Mouse (Mus musculus) midbrain, embryonic 15.5 days (tissue): ENCODE measurements around the gene Ssbp4. TPM values are rescaled to one million over a fixed set of nuclear protein-coding genes. Genes with fewer than 3 reads are reported as not detected.

ENCODE experiments used
- ATAC-seq: fragments of 200-750 bp; cut with Nextera tagmentation; replicated peaks from 2 replicates; pipeline ENCODE4 v1.8.0; 2017; ENCODE audit warnings: moderate TSS enrichment
- H3K27ac ChIP-seq: fragments of 300-500 bp; sonication (generic); 2 replicates; pipeline ENCODE4 v1.5.1; 2015; ENCODE audit warnings: mild to moderate bottlenecking, inconsistent platforms
- H3K27me3 ChIP-seq: fragments of 300-500 bp; sonication (generic); replicated peaks from 2 replicates; pipeline ENCODE4 v1.6.1; 2015; ENCODE audit warnings: inconsistent platforms
- H3K36me3 ChIP-seq: fragments of 300-500 bp; sonication (generic); replicated peaks from 2 replicates; pipeline ENCODE4 v1.6.1; 2015; ENCODE audit warnings: inconsistent platforms
- H3K4me1 ChIP-seq: fragments of 300-500 bp; sonication (generic); 2 replicates; pipeline ENCODE4 v1.6.1; 2015; ENCODE audit warnings: inconsistent platforms
- H3K4me2 ChIP-seq: fragments of 300-500 bp; sonication (generic); 2 replicates; pipeline ENCODE4 v1.6.1; 2015; ENCODE audit warnings: inconsistent platforms, mild to moderate bottlenecking, moderate library complexity
- H3K4me3 ChIP-seq: fragments of 300-500 bp; sonication (generic); 2 replicates; pipeline ENCODE4 v1.5.1; 2015; ENCODE audit warnings: mild to moderate bottlenecking, inconsistent platforms
- H3K9ac ChIP-seq: fragments of 300-500 bp; sonication (generic); 2 replicates; pipeline ENCODE4 v1.6.1; 2015; ENCODE audit warnings: mild to moderate bottlenecking, inconsistent platforms
- H3K9me3 ChIP-seq: fragments of 300-500 bp; sonication (generic); 2 replicates; pipeline ENCODE4 v1.6.1; 2016; ENCODE audit warnings: inconsistent platforms
- WGBS: fragments of 180-500 bp; shearing (Covaris S2); methylation state at CpG from one replicate; pipeline ENCODE4 v1.1.7; 2015; ENCODE audit warnings: mixed read lengths; 5-methylcytosine and 5-hydroxymethylcytosine counted together
- polyA plus RNA-seq: library from polyadenylated mRNA; unstranded; fragments of >200 nt; fragmentation: Nextera tagmentation; extraction: Ambion mirVana; gene quantifications from 2 replicates; pipeline ENCODE4 v1.2.1, GENCODE M21; 2015

The Ssbp4 gene
- polyA plus RNA-seq, 1 experiment from 2014 or later = 175 TPM

DNA sequence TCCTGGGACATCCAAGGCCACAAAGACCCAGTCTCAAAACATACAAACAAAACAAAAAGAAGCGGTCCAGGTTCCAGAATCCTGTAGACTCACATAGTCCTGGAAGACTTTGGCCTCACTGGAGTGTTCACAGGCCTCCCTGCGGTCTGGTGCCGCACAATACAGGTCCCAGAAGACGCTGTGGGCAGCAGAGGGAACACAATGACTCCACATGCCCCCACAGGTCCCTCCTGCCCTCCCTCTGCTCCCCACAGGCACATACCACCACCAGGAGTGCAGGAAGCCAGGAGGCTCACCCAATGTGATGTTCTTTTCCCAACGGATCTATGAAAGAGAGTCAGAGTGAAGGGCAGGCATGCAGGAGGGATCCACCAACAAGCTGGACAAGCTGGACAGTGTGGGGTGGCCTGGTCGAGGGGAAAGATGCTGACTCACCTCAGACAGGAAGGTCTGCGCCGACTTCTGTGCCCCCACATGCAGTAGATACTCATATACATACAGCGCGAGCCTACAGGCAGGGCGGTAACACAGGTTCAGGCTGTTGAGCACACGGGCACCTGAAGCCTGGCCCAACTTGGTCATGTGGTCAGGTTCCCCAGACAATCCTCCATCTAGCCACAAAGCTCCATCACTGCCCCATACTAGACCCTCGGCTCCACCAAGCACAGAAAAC, 6.4 kb downstream of the Ssbp4 start:
- 91% methylated on average over 13 of the region's 13 CpGs for WGBS
- H3K4me2 ChIP-seq = no peak overlapping the region
- no peak overlapping the region for H3K4me3 ChIP-seq
- H3K27me3 ChIP-seq = no peaks in the 10 kb centered on the region
- H3K36me3 ChIP-seq = no peaks in the 10 kb centered on the region
- no peaks in the 10 kb centered on the region for H3K9me3 ChIP-seq
- ATAC-seq = no peak
- H3K27ac ChIP-seq = peak overlapping the region; percentile 80
- H3K4me1 ChIP-seq = peaks cover 70% of the 10 kb centered on the region
- no peak overlapping the region for H3K9ac ChIP-seq

DNA sequence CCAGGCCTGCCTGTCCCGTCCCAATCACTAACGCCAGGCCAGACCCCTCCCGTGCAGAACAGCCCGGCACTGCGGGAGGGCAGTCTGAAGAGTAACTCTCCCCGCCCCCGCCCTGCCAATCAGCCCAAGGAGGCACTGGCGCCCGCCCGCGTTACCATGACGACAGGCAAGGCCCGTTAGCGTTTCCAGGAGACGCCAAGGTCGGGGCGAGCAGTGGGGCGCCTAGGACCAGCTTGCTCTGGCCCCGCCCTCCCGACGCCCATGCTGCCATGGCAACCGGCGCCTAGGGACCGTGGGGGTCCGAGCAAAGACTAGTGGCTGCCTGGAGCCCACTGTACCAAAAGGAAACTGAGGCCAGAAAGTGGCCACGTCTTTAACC, 7.4 kb downstream of the Ssbp4 start:
- ATAC-seq = peak; percentile 41
- peak overlapping the region; percentile 80 for H3K27ac ChIP-seq
- peak overlapping the region; percentile 15 for H3K4me3 ChIP-seq
- H3K9ac ChIP-seq = 0 out of 2 replicates have a peak overlapping the region, but pooled peaks have one; percentile 4
- no peaks in the 10 kb centered on the region for H3K9me3 ChIP-seq
- H3K36me3 ChIP-seq = no peaks in the 10 kb centered on the region
- WGBS = 1% methylated on average over 23 of the region's 26 CpGs
- peak overlapping the region; percentile 47 for H3K4me2 ChIP-seq
- H3K27me3 ChIP-seq = no peaks in the 10 kb centered on the region
- peaks cover 67% of the 10 kb centered on the region for H3K4me1 ChIP-seq

DNA sequence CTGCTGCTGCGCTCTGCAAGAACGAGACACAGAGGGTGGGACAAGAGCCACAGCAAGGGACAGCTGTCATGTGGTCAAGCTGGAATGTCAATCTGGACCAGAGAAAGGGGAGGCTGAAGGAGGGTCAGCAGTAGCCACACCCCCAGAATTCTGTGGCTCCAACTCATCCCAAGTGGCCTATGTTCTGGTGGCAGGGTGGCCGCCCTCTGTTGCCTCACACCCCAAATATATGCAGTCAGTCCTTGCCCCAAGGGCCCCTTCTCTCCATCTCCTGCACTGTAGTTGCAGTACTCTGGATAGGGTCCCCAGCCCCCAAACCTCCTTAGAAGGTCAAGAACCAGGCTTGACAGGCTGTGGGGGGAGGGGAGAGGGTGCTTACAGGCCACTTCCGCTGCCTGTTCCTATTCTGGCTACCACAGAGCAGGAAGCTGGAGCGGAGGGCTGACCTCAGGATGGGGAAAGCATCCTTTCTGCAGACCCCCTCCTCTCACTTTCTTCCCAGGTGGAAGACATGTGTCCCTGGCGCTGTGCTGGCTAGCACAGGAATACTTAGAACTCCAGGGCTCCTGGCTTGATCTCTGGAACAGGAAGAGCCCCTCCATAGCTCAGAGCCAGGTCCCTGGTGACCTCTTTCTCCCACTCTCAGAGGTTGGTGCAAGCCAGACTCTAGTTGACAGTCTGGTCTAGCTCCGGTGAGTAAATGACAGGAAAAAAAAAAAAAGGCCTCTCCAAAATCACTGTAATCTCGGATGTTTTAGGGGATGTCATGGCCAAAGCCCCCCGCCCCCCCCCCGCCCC, 8.0 kb downstream of the Ssbp4 start:
- peak overlapping the region; percentile 47 for H3K4me2 ChIP-seq
- peak overlapping the region; percentile 15 for H3K4me3 ChIP-seq
- peaks cover 63% of the 10 kb centered on the region for H3K4me1 ChIP-seq
- H3K9me3 ChIP-seq = no peaks in the 10 kb centered on the region
- no peaks in the 10 kb centered on the region for H3K36me3 ChIP-seq
- 11% methylated on average over 10 of the region's 10 CpGs for WGBS
- peak overlapping the region; percentile 80 for H3K27ac ChIP-seq
- ATAC-seq = peak; percentile 27
- H3K27me3 ChIP-seq = no peaks in the 10 kb centered on the region
- H3K9ac ChIP-seq = 0 out of 2 replicates have a peak overlapping the region, but pooled peaks have one; percentile 4

DNA sequence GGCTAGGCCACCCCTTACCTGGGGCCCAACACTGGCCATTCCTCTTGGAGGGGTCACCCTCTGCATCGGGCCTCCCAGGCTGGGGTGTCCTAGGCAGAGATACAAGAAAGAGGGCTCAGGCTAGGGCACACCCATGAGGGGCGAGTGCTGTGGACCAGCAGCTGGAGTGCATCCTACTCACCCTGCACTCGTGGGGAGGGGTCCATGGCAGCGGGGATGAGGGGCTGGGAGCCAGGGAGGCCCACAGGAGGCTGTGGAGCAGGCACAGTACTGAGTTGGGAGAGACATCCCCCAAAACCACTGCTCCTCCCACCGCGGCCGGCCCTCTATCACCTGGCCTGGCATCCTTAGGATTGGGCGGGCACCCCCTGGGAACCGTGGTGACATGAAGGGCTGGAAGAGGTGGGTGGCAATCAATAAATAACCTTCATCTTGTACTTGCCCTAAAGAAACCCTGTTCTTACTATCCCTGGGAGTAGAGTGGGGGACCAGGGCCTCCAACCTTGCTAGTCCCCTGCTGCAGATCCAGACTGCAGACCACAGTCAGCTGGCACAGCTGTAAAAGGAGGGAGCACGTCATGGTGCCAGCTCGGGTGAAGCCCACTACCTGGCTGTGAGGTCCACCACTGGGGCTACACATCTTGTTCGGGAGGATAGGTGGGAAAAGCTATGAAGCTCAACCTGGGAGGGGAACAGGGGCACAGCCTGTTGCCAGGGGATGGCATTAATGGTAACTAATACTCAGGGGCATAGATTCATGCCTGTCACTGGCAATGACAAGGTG, 9.0 kb downstream of the Ssbp4 start:
- no peak overlapping the region; the same call in 1 of the 2 replicates for H3K27ac ChIP-seq
- no peaks in the 10 kb centered on the region for H3K27me3 ChIP-seq
- ATAC-seq = no peak
- H3K9ac ChIP-seq = no peak overlapping the region
- no peaks in the 10 kb centered on the region for H3K36me3 ChIP-seq
- WGBS = 83% methylated on average over 12 of the region's 12 CpGs
- peaks cover 66% of the 10 kb centered on the region for H3K4me1 ChIP-seq
- no peaks in the 10 kb centered on the region for H3K9me3 ChIP-seq
- no peak overlapping the region for H3K4me2 ChIP-seq
- no peak overlapping the region for H3K4me3 ChIP-seq

DNA sequence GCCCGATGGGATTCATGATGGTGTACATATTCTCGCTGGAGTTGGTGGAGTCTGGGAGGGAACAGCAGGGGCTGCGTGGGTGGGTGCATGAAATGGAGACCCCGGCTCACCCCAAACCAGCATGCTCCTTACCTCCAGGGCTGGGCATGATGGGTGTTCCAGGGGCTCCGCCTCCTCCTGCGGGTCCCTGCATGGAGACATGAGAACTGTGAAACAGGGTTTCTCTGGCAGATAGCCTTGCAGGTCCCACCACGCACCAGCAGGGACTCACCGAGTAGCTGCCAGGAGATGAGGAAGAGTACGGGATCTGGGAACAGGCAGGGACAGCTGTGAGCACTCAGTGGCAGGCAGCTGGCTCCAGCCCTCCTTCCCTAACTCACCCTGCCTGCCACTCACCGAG, 9.9 kb downstream of the Ssbp4 start:
- H3K4me3 ChIP-seq = peak overlapping the region; percentile 34
- no peaks in the 10 kb centered on the region for H3K36me3 ChIP-seq
- H3K9me3 ChIP-seq = no peaks in the 10 kb centered on the region
- H3K27ac ChIP-seq = peak overlapping the region; percentile 25; the same call in 1 of the 2 replicates
- WGBS = 15% methylated on average over 10 of the region's 10 CpGs
- H3K4me2 ChIP-seq = peak overlapping the region; percentile 59
- H3K27me3 ChIP-seq = no peaks in the 10 kb centered on the region
- H3K9ac ChIP-seq = peak overlapping the region; percentile 43; the same call in 1 of the 2 replicates
- ATAC-seq = no peak
- peaks cover 69% of the 10 kb centered on the region for H3K4me1 ChIP-seq

DNA sequence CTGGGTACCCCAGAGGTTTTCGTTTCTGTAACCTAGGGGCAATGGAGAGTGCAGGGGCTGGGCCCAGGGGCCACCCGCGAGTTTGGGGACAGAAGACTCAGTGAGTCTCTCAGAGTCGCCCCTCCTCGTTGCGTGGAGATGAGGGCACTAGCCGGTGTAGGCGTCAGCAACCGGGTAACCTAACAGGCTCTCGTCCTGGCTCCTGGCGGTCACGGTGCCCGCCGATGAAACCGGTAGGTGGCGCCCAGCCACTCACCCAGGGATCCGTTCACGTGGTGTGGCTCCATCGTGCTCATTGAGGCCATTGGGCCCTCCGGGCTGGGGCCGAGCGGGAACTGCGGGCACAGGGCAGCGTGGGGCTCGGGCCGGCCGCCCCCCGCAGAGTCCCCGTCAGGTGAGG, 10.4 kb downstream of the Ssbp4 start:
- peak; percentile 3; the same call in 1 of the 2 replicates for ATAC-seq
- H3K27ac ChIP-seq = peak overlapping the region; percentile 25; the same call in 1 of the 2 replicates
- peaks cover 71% of the 10 kb centered on the region for H3K4me1 ChIP-seq
- H3K36me3 ChIP-seq = no peaks in the 10 kb centered on the region
- H3K27me3 ChIP-seq = no peaks in the 10 kb centered on the region
- H3K4me3 ChIP-seq = peak overlapping the region; percentile 34
- peak overlapping the region; percentile 43; the same call in 1 of the 2 replicates for H3K9ac ChIP-seq
- no peaks in the 10 kb centered on the region for H3K9me3 ChIP-seq
- peak overlapping the region; percentile 59 for H3K4me2 ChIP-seq
- WGBS = 3% methylated on average over 29 of the region's 29 CpGs

DNA sequence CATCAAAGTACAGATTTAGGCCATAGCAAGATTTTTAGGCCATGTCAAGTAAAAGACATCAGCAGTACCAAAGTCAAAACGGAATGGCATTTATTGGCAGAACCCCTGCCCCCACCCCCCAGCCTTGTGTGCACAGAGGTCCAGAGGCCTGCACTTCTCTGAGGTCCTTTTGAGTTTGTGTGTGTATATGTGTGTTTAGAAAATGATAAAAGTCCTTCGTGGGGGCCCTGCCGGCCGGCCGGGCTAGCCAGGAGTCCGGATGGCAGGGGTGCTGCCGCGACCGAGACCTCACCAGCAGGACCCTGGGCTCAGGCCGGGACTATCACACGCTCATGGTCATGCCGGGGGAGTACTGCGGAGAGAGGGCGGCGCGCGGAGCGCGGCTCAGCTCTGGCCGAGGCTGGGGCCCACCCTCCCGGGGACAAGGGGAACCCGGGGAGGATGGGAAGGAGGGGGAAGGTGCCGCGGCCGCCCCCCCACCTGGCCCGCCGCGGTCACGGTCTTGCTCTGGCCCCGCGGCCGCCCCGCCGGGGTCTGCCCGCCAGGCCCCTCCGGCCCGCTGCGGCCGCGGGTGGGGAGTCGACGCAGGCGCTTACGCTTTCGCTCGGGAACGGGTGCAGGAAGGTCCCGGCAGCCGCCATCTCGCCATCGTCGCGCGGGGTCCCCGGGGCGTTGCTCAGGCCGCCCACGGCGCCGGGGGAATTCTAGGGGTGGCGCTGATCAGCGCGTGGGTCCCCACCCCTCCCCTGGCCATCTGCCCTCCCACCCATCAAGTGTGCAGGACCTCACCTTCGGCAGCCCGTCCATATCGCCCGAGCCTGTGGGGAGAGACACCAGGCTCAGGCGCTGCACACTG, 11.0 kb downstream of the Ssbp4 start:
- Histone ChIP-seq H3K36me3 (no peaks in the 10 kb centered on the region), H3K4me2 (peak overlapping the region; percentile 59), H3K9me3 (no peaks in the 10 kb centered on the region), H3K27ac (peak overlapping the region; percentile 25; the same call in 1 of the 2 replicates), H3K4me1 (peaks cover 71% of the 10 kb centered on the region), H3K4me3 (peak overlapping the region; percentile 34), H3K9ac (peak overlapping the region; percentile 43), H3K27me3 (no peaks in the 10 kb centered on the region)
- WGBS = 10% methylated on average over 59 of the region's 68 CpGs
- no peak for ATAC-seq

DNA sequence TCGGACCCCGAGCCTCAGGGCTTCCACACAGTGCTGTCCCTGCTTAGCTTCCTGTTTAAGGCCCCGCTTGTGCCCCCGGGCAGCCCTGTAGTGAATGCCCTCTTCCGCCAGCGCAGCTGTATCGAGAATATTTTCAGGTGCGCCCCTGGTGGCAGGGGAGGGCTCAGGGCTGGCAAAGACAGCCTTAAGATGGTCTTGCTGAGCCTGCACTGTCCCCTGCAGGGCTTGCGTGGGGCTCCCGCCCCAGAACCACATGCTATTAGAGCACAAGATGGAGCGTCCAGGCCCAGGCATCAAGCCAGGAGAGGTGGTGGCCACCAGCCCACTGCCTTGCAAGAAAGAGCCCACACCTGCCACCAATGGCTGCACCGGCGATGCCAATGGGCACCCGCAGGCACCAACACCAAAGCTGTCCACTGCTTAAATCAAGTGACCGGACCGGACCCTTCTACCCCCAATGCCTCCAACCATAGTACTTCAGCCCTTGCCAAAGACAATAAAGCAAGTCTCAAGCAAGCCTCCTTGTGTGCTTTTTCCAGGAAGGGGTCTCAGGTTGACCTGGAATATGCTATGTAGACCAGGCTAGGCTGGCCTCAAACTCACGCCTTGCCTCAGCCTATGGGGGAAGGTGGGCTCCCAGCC, 11.8 kb downstream of the Ssbp4 start:
- no peak overlapping the region for H3K9ac ChIP-seq
- no peaks in the 10 kb centered on the region for H3K9me3 ChIP-seq
- 83% methylated on average over 17 of the region's 17 CpGs for WGBS
- no peak for ATAC-seq
- no peaks in the 10 kb centered on the region for H3K36me3 ChIP-seq
- no peaks in the 10 kb centered on the region for H3K27me3 ChIP-seq
- H3K4me3 ChIP-seq = no peak overlapping the region
- H3K4me2 ChIP-seq = peak overlapping the region; percentile 59
- H3K4me1 ChIP-seq = peaks cover 71% of the 10 kb centered on the region
- no peak overlapping the region for H3K27ac ChIP-seq

DNA sequence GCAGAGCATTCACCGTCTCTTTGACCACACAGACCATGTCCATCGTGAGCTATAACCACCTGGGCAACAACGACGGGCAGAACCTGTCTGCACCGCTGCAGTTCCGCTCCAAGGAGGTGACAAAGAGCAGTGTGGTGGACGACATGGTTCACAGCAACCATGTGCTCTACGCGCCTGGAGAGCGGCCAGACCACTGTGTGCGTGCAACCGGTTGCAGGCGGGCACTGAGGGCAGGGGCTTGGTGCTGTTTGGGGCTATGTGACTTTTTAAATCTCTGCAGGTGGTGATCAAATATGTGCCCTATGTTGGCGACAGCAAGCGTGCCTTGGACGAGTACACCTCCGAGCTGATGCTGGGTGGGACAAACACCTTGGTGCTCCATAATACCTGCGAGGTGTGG, 12.5 kb downstream of the Ssbp4 start:
- peaks cover 65% of the 10 kb centered on the region for H3K4me1 ChIP-seq
- no peak overlapping the region for H3K4me3 ChIP-seq
- no peaks in the 10 kb centered on the region for H3K36me3 ChIP-seq
- no peaks in the 10 kb centered on the region for H3K9me3 ChIP-seq
- H3K4me2 ChIP-seq = no peak overlapping the region; the same call in 1 of the 2 replicates
- H3K27ac ChIP-seq = no peak overlapping the region
- ATAC-seq = no peak
- 95% methylated on average over 18 of the region's 18 CpGs for WGBS
- no peaks in the 10 kb centered on the region for H3K27me3 ChIP-seq
- H3K9ac ChIP-seq = no peak overlapping the region

DNA sequence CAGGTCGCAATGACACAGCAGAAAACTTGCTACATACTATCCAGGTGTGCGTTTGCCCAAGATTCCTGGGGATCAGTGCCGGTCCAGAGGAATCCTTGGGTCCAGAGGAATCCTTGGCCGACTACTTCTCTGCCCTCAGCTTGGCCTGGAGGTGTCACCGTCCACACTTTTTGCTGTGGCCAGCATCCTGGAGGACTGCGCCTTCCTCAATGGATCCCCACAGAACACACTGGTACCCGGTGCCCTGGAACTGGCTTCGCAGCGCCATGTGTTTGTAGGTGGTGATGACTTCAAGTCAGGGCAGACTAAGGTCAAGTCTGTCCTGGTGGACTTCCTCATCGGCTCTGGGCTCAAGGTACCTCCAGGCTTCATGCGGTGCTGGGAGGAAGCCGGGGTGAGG, 12.9 kb downstream of the Ssbp4 start:
- Histone ChIP-seq H3K9ac (no peak overlapping the region), H3K9me3 (no peaks in the 10 kb centered on the region), H3K27me3 (no peaks in the 10 kb centered on the region), H3K4me2 (peak overlapping the region; percentile 91; the same call in 1 of the 2 replicates), H3K4me3 (no peak overlapping the region), H3K27ac (no peak overlapping the region), H3K4me1 (peaks cover 61% of the 10 kb centered on the region), H3K36me3 (peaks cover 1% of the 10 kb centered on the region; the same call in 1 of the 2 replicates)
- ATAC-seq = no peak
- WGBS = 95% methylated on average over 12 of the region's 12 CpGs
